In the genomic region with DNA sequence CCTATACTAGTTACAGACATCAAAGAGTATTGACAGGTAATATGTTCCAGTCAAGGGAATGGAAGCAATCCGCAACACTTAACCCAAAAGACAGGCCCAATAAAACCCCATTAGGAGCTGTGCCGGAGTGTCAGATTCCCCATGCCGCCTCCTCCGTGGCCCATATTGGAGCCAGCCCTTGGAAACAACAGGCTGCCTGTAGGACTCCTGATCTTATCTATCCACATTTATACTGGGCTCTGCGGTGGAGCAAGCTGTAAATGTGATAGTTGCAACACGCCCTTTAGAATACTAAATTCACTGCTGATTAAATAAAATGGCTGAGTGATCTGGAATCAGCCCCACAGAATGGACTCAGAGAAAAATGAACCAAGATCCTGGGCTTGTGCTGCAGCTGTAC, we compare ENCODE assay signal across 24 mouse cellular contexts. TPM values are rescaled to one million over a fixed set of nuclear protein-coding genes. Genes with fewer than 3 reads are reported as not detected.
DNase-seq lines count a peak whose midpoint lies in the region; ATAC-seq and TF ChIP-seq lines count a peak whose summit lies in the region.
"Had no signal": no experiment of that assay in that cellular context is flagged by ENCODE, and none has a peak within 500 bp of the region (broad histone marks: within the 10 kb centered on the region; RNA-seq: fewer than 3 reads in every experiment).

No protein-coding gene starts in this region.

- no peaks in the 10 kb centered on the region for H3K9me3 ChIP-seq in intestine, embryonic 15.5 days
- no peaks in the 10 kb centered on the region for H3K9me3 ChIP-seq in intestine, postnatal 0 days (ENCODE audit: control insufficient read depth)
- no peaks in the 10 kb centered on the region for H3K9me3 ChIP-seq in midbrain, embryonic 11.5 days (ENCODE audit: control insufficient read depth, low read length)
- no peaks in the 10 kb centered on the region for H3K9me3 ChIP-seq in midbrain, embryonic 13.5 days
- H3K9me3 ChIP-seq: forebrain, embryonic 10.5 days; midbrain, embryonic 12.5 days; neural tube, embryonic 13.5 days had no signal

- no peaks in the 10 kb centered on the region for H3K4me1 ChIP-seq in intestine, embryonic 15.5 days (replicated peaks)
- H3K4me1 ChIP-seq in intestine, postnatal 0 days (replicated peaks; ENCODE audit: control insufficient read depth, insufficient read depth, low read length): no peaks in the 10 kb centered on the region
- H3K4me1 ChIP-seq in midbrain, embryonic 11.5 days (ENCODE audit: control insufficient read depth, insufficient read depth, low read length): no peaks in the 10 kb centered on the region
- H3K4me1 ChIP-seq in midbrain, embryonic 13.5 days (replicated peaks): no peaks in the 10 kb centered on the region
- peaks cover 2% of the 10 kb centered on the region; the same call in 1 of the 2 replicates for H3K4me1 ChIP-seq in small intestine, adult 2 months (ENCODE audit: control insufficient read depth, insufficient read depth, insufficient read length, low read length)
- H3K4me1 ChIP-seq: forebrain, embryonic 10.5 days; neural tube, embryonic 13.5 days had no signal

- no peak overlapping the region for H3K4me3 ChIP-seq in intestine, embryonic 15.5 days (replicated peaks)
- H3K4me3 ChIP-seq in intestine, postnatal 0 days (ENCODE audit: low read depth, low read length): no peak overlapping the region
- no peak overlapping the region for H3K4me3 ChIP-seq in midbrain, embryonic 11.5 days (ENCODE audit: low read depth, low read length)
- no peak overlapping the region for H3K4me3 ChIP-seq in midbrain, embryonic 13.5 days (replicated peaks)
- no peak overlapping the region for H3K4me3 ChIP-seq in small intestine, adult 2 months (ENCODE audit: low read depth, low read length)
- H3K4me3 ChIP-seq: forebrain, embryonic 10.5 days; left cerebral cortex, adult 2 months; midbrain, embryonic 12.5 days; neural tube, embryonic 13.5 days had no signal

- H3K36me3 ChIP-seq in intestine, embryonic 15.5 days: peaks cover 12% of the 10 kb centered on the region
- peaks cover 25% of the 10 kb centered on the region for H3K36me3 ChIP-seq in intestine, postnatal 0 days (ENCODE audit: control insufficient read depth, insufficient read depth)
- 0 out of 2 replicates have a peak, but pooled peaks cover 3% of the 10 kb centered on the region for H3K36me3 ChIP-seq in midbrain, embryonic 11.5 days (ENCODE audit: control insufficient read depth, insufficient read depth, low read length)
- H3K36me3 ChIP-seq in midbrain, embryonic 13.5 days: peaks cover 29% of the 10 kb centered on the region
- peaks cover 25% of the 10 kb centered on the region for H3K36me3 ChIP-seq in small intestine, adult 2 months (ENCODE audit: control insufficient read depth, insufficient read depth, low read length)

- DNase-seq in embryo, embryonic 10.5 days (ENCODE audit: low spot score): peak; percentile 40
- DNase-seq in embryo, embryonic 9.5 days (ENCODE audit: extremely low spot score): no peak
- peak; percentile 37 for DNase-seq in midbrain, embryonic 11.5 days (ENCODE audit: low spot score, missing footprints)
- no peak for DNase-seq in lung, postnatal 4 days
- DNase-seq: adrenal gland, postnatal 10 days; cerebellum, adult 2 months; cerebellum, postnatal 36 days; gastrocnemius, postnatal 14 days; heart, postnatal 36 days; kidney, adult 2 months; kidney, postnatal 36 days; liver, postnatal 0 days had no signal

- no peak for TF ChIP-seq CTCF in intestine, postnatal 0 days (IDR thresholded peaks at IDR 0.05; ENCODE audit: low read depth)
- no peak for TF ChIP-seq CTCF in small intestine, adult 2 months (IDR thresholded peaks at IDR 0.05; ENCODE audit: extremely low read depth, insufficient read length, insufficient replicate concordance, low read depth, low read length)

- no peak overlapping the region for H3K4me2 ChIP-seq in intestine, embryonic 15.5 days (replicated peaks)
- no peak overlapping the region for H3K4me2 ChIP-seq in intestine, postnatal 0 days (replicated peaks; ENCODE audit: low read depth)
- no peak overlapping the region for H3K4me2 ChIP-seq in midbrain, embryonic 11.5 days
- H3K4me2 ChIP-seq in midbrain, embryonic 13.5 days (replicated peaks): no peak overlapping the region
- H3K4me2 ChIP-seq: liver, embryonic 11.5 days; midbrain, embryonic 12.5 days; neural tube, embryonic 13.5 days had no signal

- H3K27me3 ChIP-seq in intestine, embryonic 15.5 days (replicated peaks): no peaks in the 10 kb centered on the region
- H3K27me3 ChIP-seq in intestine, postnatal 0 days (replicated peaks; ENCODE audit: control insufficient read depth, insufficient read depth, low read length): no peaks in the 10 kb centered on the region
- no peaks in the 10 kb centered on the region for H3K27me3 ChIP-seq in midbrain, embryonic 11.5 days (ENCODE audit: control insufficient read depth, insufficient read depth, low read length)
- no peaks in the 10 kb centered on the region for H3K27me3 ChIP-seq in midbrain, embryonic 13.5 days
- H3K27me3 ChIP-seq in small intestine, adult 2 months (ENCODE audit: control insufficient read depth, insufficient read depth, low read length): no peaks in the 10 kb centered on the region
- H3K27me3 ChIP-seq: midbrain, embryonic 12.5 days; neural tube, embryonic 13.5 days had no signal

- no peak for TF ChIP-seq POLR2A in small intestine, adult 2 months (IDR thresholded peaks at IDR 0.05; ENCODE audit: low read depth, low read length)

- WGBS in intestine, embryonic 15.5 days: 37% methylated on average over 6 of the region's 6 CpGs
- WGBS in intestine, postnatal 0 days: 30% methylated on average over 6 of the region's 6 CpGs
- 83% methylated on average over 6 of the region's 6 CpGs for WGBS in midbrain, embryonic 11.5 days
- WGBS in midbrain, embryonic 13.5 days: 73% methylated on average over 6 of the region's 6 CpGs
- whole genome bisulfite sequencing in small intestine, adult 2 months: 31% methylated on average over 6 of the region's 6 CpGs

- no peak overlapping the region; the same call in none of the 2 replicates for H3K27ac ChIP-seq in intestine, embryonic 15.5 days
- H3K27ac ChIP-seq in intestine, postnatal 0 days (ENCODE audit: low read depth, low read length): no peak overlapping the region
- no peak overlapping the region for H3K27ac ChIP-seq in midbrain, embryonic 11.5 days (ENCODE audit: low read depth, low read length)
- no peak overlapping the region for H3K27ac ChIP-seq in midbrain, embryonic 13.5 days
- H3K27ac ChIP-seq in small intestine, adult 2 months (ENCODE audit: insufficient read depth, low read depth, low read length): peak overlapping the region; percentile 39; the same call in 1 of the 2 replicates
- H3K27ac ChIP-seq: forebrain, embryonic 10.5 days; hindbrain, postnatal 0 days; left cerebral cortex, adult 2 months; midbrain, embryonic 12.5 days; neural tube, embryonic 13.5 days had no signal

- ATAC-seq in intestine, embryonic 15.5 days: peak; percentile 71
- no peak for ATAC-seq in intestine, postnatal 0 days
- ATAC-seq in midbrain, embryonic 11.5 days (ENCODE audit: low FRiP score): no peak
- no peak for ATAC-seq in midbrain, embryonic 13.5 days
- ATAC-seq: forebrain, embryonic 16.5 days; hindbrain, postnatal 0 days; liver, postnatal 0 days; lung, postnatal 0 days had no signal

- no peak overlapping the region for H3K9ac ChIP-seq in intestine, embryonic 15.5 days
- no peak overlapping the region for H3K9ac ChIP-seq in intestine, postnatal 0 days (ENCODE audit: low read depth, low read length)
- H3K9ac ChIP-seq in midbrain, embryonic 11.5 days (ENCODE audit: low read length): no peak overlapping the region
- H3K9ac ChIP-seq in midbrain, embryonic 13.5 days (replicated peaks): no peak overlapping the region
- H3K9ac ChIP-seq: liver, postnatal 0 days; midbrain, embryonic 12.5 days; neural tube, embryonic 13.5 days had no signal

RNA-seq across cellular contexts. Expression of a gene that starts 24.1 kb away (rescaled TPM):
- 203 TPM in 2 replicates for polyA plus RNA-seq in intestine, embryonic 15.5 days (2015; fragmentation: Nextera tagmentation; extraction: Ambion mirVana)
- 227 and 233 TPM in 2 replicates for polyA plus RNA-seq in intestine, postnatal 0 days (2015; fragmentation: Nextera tagmentation; extraction: Ambion mirVana)
- polyA plus RNA-seq in midbrain, embryonic 11.5 days (2014; fragmentation: Nextera tagmentation; extraction: Ambion mirVana): 35.5 and 36.7 TPM in 2 replicates
- 90.1 and 91.0 TPM in 2 replicates for polyA plus RNA-seq in midbrain, embryonic 13.5 days (2015; fragmentation: Nextera tagmentation; extraction: Ambion mirVana)
- 204 and 369 TPM in 2 replicates for polyA plus RNA-seq in small intestine, adult 2 months (2012; rRNA removed)

Comparison
In these comparisons a context has a peak if more than half of its experiments do, and no peak if none do; other contexts are left out.
1. DNase-seq: peak in embryo, embryonic 10.5 days (single experiment) and midbrain, embryonic 11.5 days (single experiment); none in embryo, embryonic 9.5 days (single experiment) and lung, postnatal 4 days (0 of 2).